Mouse (Mus musculus) large intestine, adult 2 months (tissue): ENCODE measurements around the gene Znfx1. TPM values are rescaled to one million over a fixed set of nuclear protein-coding genes. Genes with fewer than 3 reads are reported as not detected.
"Not testable (repeated sequence)": the region's sequence is repeated elsewhere in the genome, so short reads cannot be mapped to it uniquely, and the experiment has no call there.

ENCODE experiments used
- DNase-seq: peaks from one replicate; pipeline ENCODE4 v3.0.0-alpha.2; 2012; ENCODE audit warnings: low read depth, low spot score
- WGBS: fragments of 180-500 bp; shearing (Covaris S2); methylation state at CpG from one replicate; pipeline ENCODE4 v1.1.7; 2018; 5-methylcytosine and 5-hydroxymethylcytosine counted together
- polyA plus RNA-seq: library from polyadenylated mRNA; depleted of rRNA; stranded (reverse); fragments of >200 nt; gene quantifications from 2 replicates; pipeline ENCODE4 v1.2.3, GENCODE M21; 2012

Znfx1 gene
- polyA plus RNA-seq, 1 experiment: 28.5 TPM

- WGBS: 92% methylated on average over 15 of the region's 15 CpGs
- DNase-seq: no peak
Measured at GRCm38 (mm10) chr2:167056210-167056941, 6.4 kb downstream of the Znfx1 start.

GRCm38 (mm10) chr2:167055386-167055785, 7.4 kb downstream of the Znfx1 start:
- 62% methylated on average over 15 of the region's 15 CpGs for WGBS

GRCm38 (mm10) chr2:167053127-167053844, 9.5 kb downstream of the Znfx1 start:
- no peak for DNase-seq
- WGBS: 70% methylated on average over 9 of the region's 9 CpGs

More at GRCm38 (mm10) chr2:167055386-167055785, 7.4 kb downstream of the Znfx1 start:
- DNase-seq: no peak

GRCm38 (mm10) chr2:167048698-167049358, 14.0 kb downstream of the Znfx1 start:
- DNase-seq: no peak
- WGBS: 89% methylated on average over 8 of the region's 8 CpGs

- 85% methylated on average over 10 of the region's 10 CpGs for WGBS
- DNase-seq: no peak
Measured at GRCm38 (mm10) chr2:167048223-167048622, 14.6 kb downstream of the Znfx1 start.

- DNase-seq: no peak
- WGBS: 91% methylated on average over 12 of the region's 12 CpGs
Measured at GRCm38 (mm10) chr2:167043400-167044121, 19.3 kb downstream of the Znfx1 start.

GRCm38 (mm10) chr2:167039386-167039785, 23.4 kb downstream of the Znfx1 start:
- DNase-seq: no peak
- WGBS: 92% methylated on average over 8 of the region's 8 CpGs

GRCm38 (mm10) chr2:167038716-167039115, 24.1 kb downstream of the Znfx1 start:
- 81% methylated on average over 7 of the region's 7 CpGs for WGBS
- no peak for DNase-seq

- WGBS: 81% methylated on average over 6 of the region's 6 CpGs
- no peak for DNase-seq
Measured at GRCm38 (mm10) chr2:167038297-167038696, 24.5 kb downstream of the Znfx1 start.

- WGBS: 94% methylated on average over 12 of the region's 12 CpGs
- no peak for DNase-seq
Measured at GRCm38 (mm10) chr2:167037710-167038109, 25.1 kb downstream of the Znfx1 start.

GRCm38 (mm10) chr2:167030507-167030906, 32.3 kb downstream of the Znfx1 start:
- WGBS: 95% methylated on average over 4 of the region's 4 CpGs

GRCm38 (mm10) chr2:167028553-167028952, 34.3 kb downstream of the Znfx1 start:
- no peak for DNase-seq
- WGBS: 87% methylated on average over 7 of the region's 7 CpGs

More at GRCm38 (mm10) chr2:167030507-167030906, 32.3 kb downstream of the Znfx1 start:
- no peak for DNase-seq

- 91% methylated on average over 10 of the region's 10 CpGs for WGBS
- no peak for DNase-seq
Measured at GRCm38 (mm10) chr2:167019396-167019795, 43.4 kb downstream of the Znfx1 start.

GRCm38 (mm10) chr2:167015382-167015718, 47.5 kb downstream of the Znfx1 start:
- DNase-seq: no peak
- WGBS: under 1% methylated on average over 21 of the region's 21 CpGs

- DNase-seq: peak; percentile 82
- WGBS: 2% methylated on average over 37 of the region's 37 CpGs
Measured at GRCm38 (mm10) chr2:167014702-167015381, 48.0 kb downstream of the Znfx1 start, which contains the start of gene Ddx27. TSS of gene Ddx27 (plus strand) at chr2:167015193.

- DNase-seq: no peak
- WGBS: 85% methylated on average over 3 of the region's 3 CpGs
Measured at GRCm38 (mm10) chr2:167010546-167010945, 52.3 kb downstream of the Znfx1 start.

GRCm38 (mm10) chr2:167009483-167009882, 53.3 kb downstream of the Znfx1 start:
- no peak for DNase-seq
- 82% methylated on average over 4 of the region's 4 CpGs for WGBS

- DNase-seq: not testable (repeated sequence)
- WGBS: 46% methylated on average over 4 of the region's 4 CpGs
Measured at GRCm38 (mm10) chr2:167007565-167007964, 55.2 kb downstream of the Znfx1 start.

GRCm38 (mm10) chr2:167007001-167007491, 55.8 kb downstream of the Znfx1 start:
- WGBS: 50% methylated on average over 13 of the region's 13 CpGs
- DNase-seq: no peak
